Mouse (Mus musculus) stomach, embryonic 14.5 days (tissue): Measurements from ENCODE around the gene Pramel3. TPM values are rescaled to one million over a fixed set of nuclear protein-coding genes. Genes with fewer than 3 reads are reported as not detected.
"Not testable (repeated sequence)": the region's sequence is repeated elsewhere in the genome, so short reads cannot be mapped to it uniquely, and the experiment has no call there.

Source experiments
- ATAC-seq: fragments of 200-750 bp; cut with Nextera tagmentation; 2 replicates; pipeline ENCODE4 v1.8.0; 2017; ENCODE audit warnings: low read depth, moderate TSS enrichment; ENCODE audit not compliant: insufficient number of reproducible peaks, insufficient read depth, low FRiP score
- H3K27ac ChIP-seq: fragments of 300-500 bp; sonication (generic); 2 replicates; pipeline ENCODE4 v1.5.1; 2014; ENCODE audit warnings: mild to moderate bottlenecking, low read length, moderate library complexity, mixed read lengths
- H3K27me3 ChIP-seq: fragments of 300-500 bp; sonication (generic); 2 replicates; pipeline ENCODE4 v1.6.1; 2014; ENCODE audit warnings: low read length, control low read depth, mixed read lengths; ENCODE audit not compliant: control insufficient read depth, insufficient read depth
- H3K36me3 ChIP-seq: fragments of 300-500 bp; sonication (generic); 2 replicates; pipeline ENCODE4 v1.6.1; 2014; ENCODE audit warnings: mild to moderate bottlenecking, control low read depth, low read length, moderate library complexity, mixed read lengths; ENCODE audit not compliant: control insufficient read depth, insufficient read depth
- H3K4me1 ChIP-seq: fragments of 300-500 bp; sonication (generic); 2 replicates; pipeline ENCODE4 v1.6.1; 2014; ENCODE audit warnings: low read length, control low read depth, mixed read lengths; ENCODE audit not compliant: control insufficient read depth, insufficient read depth
- H3K4me2 ChIP-seq: fragments of 300-500 bp; sonication (generic); replicated peaks from 2 replicates; pipeline ENCODE4 v1.6.1; 2014; ENCODE audit warnings: low read depth, low read length, control low read depth
- H3K4me3 ChIP-seq: fragments of 300-500 bp; sonication (generic); 2 replicates; pipeline ENCODE4 v1.5.1; 2014; ENCODE audit warnings: low read depth, low read length, control low read depth
- H3K9ac ChIP-seq: fragments of 300-500 bp; sonication (generic); replicated peaks from 2 replicates; pipeline ENCODE4 v1.6.1; 2014; ENCODE audit warnings: low read depth, mild to moderate bottlenecking, control low read depth, low read length, moderate library complexity, mixed read lengths
- H3K9me3 ChIP-seq: fragments of 300-500 bp; sonication (generic); 2 replicates; pipeline ENCODE4 v1.6.1; 2016; ENCODE audit warnings: low read depth, low read length, control low read depth; ENCODE audit not compliant: control insufficient read depth
- WGBS: fragments of 180-500 bp; shearing (Covaris S2); extraction: QIAGEN DNeasy Blood & Tissue Kit; methylation state at CpG from one replicate; pipeline ENCODE4 v1.1.7; 2014; 5-methylcytosine and 5-hydroxymethylcytosine counted together
- polyA plus RNA-seq: library from polyadenylated mRNA; unstranded; fragments of >200 nt; fragmentation: Nextera tagmentation; extraction: Ambion mirVana; gene quantifications from 2 replicates; pipeline ENCODE4 v1.2.1, GENCODE M21; 2014

Gene Pramel3
- polyA plus RNA-seq: not detected in 2 replicates

- H3K4me2 ChIP-seq, H3K36me3 ChIP-seq, ATAC-seq, H3K27me3 ChIP-seq, H3K9ac ChIP-seq, H3K4me1 ChIP-seq, H3K27ac ChIP-seq, H3K4me3 ChIP-seq, H3K9me3 ChIP-seq: not testable (repeated sequence)
- 97% methylated on average over 13 of the region's 14 CpGs for WGBS
Measured at GRCm38 (mm10) chrX:135302007-135302406, at the start of gene Pramel3. TSS of gene Pramel3 (plus strand) at chrX:135302307.

GRCm38 (mm10) chrX:135360685-135361084 lies 58.6 kb downstream of the Pramel3 start:
- H3K36me3 ChIP-seq, H3K9me3 ChIP-seq, H3K4me2 ChIP-seq, H3K9ac ChIP-seq, H3K4me1 ChIP-seq, H3K4me3 ChIP-seq, ATAC-seq, H3K27me3 ChIP-seq, H3K27ac ChIP-seq: not testable (repeated sequence)
- 20% methylated on average over 2 of the region's 6 CpGs for WGBS

GRCm38 (mm10) chrX:135361943-135362342 lies 59.8 kb downstream of the Pramel3 start:
- not testable (repeated sequence) for H3K27me3 ChIP-seq, H3K4me3 ChIP-seq, H3K27ac ChIP-seq, H3K4me1 ChIP-seq, H3K4me2 ChIP-seq, H3K9ac ChIP-seq, H3K36me3 ChIP-seq, ATAC-seq, H3K9me3 ChIP-seq
- WGBS: no CpG with 5 or more reads among the region's 4 CpGs

Other genes with a start within 250 kb of the Pramel3 start
- not detected in 2 replicates for gene Gm15023, start 124.7 kb upstream of the Pramel3 start, polyA plus RNA-seq
- gene Tceal6, start 91.6 kb upstream of the Pramel3 start, polyA plus RNA-seq: 0.57 and 0.90 TPM in 2 replicates
- not detected in 2 replicates for gene Gm5128, start 71.0 kb downstream of the Pramel3 start, polyA plus RNA-seq
- gene Gm7903, start 131.5 kb downstream of the Pramel3 start, polyA plus RNA-seq: not detected in 2 replicates
- gene AV320801, start 192.3 kb downstream of the Pramel3 start, polyA plus RNA-seq: not detected in 2 replicates